Mouse (Mus musculus): ENCODE measurements around the gene Stxbp4. TPM values are rescaled to one million over a fixed set of nuclear protein-coding genes. Genes with fewer than 3 reads are reported as not detected.

The Stxbp4 gene
- 5.2 and 5.7 TPM in 2 replicates for polyA plus RNA-seq (2015; fragmentation: Nextera tagmentation; extraction: Ambion mirVana)

GRCm38 (mm10) chr11:90637440-90638311, at the start of gene Stxbp4, which contains the start of gene Cox11:
Stxbp4 (minus strand) TSS chr11:90638084.
Cox11 (plus strand) TSS chr11:90638173.

Other genes starting within 250 kb of the Stxbp4 start
- gene Hlf, start 247.2 kb downstream of the Stxbp4 start, polyA plus RNA-seq (2015; fragmentation: Nextera tagmentation; extraction: Ambion mirVana): 1.6 and 2.4 TPM in 2 replicates
- gene Cox11, start 89 bp upstream of the Stxbp4 start, polyA plus RNA-seq (2015; fragmentation: Nextera tagmentation; extraction: Ambion mirVana): 28.6 and 34.3 TPM in 2 replicates
- gene Tom1l1, start 50.3 kb upstream of the Stxbp4 start, polyA plus RNA-seq (2015; fragmentation: Nextera tagmentation; extraction: Ambion mirVana): 8.6 and 9.3 TPM in 2 replicates